Mouse (Mus musculus): ENCODE data around the gene Smarcd3. TPM values are rescaled to one million over a fixed set of nuclear protein-coding genes. Genes with fewer than 3 reads are reported as not detected.
A peak's percentile ranks its signal among the peaks of the same experiment; 100 is the strongest.

Smarcd3 gene
- polyA plus RNA-seq (2016; fragmentation: Nextera tagmentation; extraction: Ambion mirVana) = 68.5 and 72.6 TPM in 2 replicates

DNA sequence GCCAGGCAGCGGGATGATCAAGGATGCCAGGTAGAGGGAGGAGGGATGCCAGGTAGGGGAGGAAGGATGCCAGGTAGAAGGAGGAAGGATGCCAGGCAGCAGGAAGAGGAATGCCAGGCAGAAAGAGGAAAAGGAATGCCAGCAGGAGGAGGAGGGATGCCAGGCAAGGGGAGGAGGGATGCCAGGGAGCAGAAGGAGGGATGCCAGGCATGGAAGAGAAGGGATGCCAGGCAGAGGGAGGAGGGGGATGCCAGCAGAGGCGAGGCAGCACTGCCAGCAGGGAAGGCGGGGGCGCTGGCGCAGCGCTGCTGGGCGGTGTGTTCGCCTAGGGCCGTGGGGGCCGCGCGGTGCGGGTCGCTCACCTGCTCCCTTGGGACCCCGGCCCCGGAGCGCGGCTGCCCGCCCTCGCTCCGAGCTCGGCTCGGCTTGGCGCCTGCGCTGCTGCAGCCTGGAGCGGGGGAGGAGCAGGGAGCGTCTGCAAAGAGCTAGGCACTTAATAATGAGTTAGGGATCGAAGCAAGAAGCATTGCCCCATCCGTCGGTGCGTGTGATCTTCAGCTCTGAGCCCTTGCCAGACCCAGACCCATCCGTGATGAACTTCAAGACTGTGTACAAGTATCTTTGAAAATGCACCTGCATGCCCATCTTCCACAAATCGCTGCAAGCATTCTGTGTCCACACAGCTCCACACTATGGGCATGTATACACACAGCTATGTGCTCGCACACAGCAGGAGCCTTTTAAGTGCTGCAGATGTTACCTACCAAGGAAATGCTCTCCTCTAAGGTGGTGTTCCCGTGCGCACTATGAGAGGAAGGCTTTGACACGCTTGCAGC lies at the start of gene Smarcd3:
Gene Smarcd3 (minus strand): TSS at position 426 of the 836 bp plus-strand sequence.
- Histone ChIP-seq H3K9me3 (no peaks in the 10 kb centered on the region), H3K4me1 (replicated peaks) (peaks cover 26% of the 10 kb centered on the region), H3K9ac (replicated peaks) (peak within 1 kb of the TSS; percentile 75), H3K4me3 (replicated peaks) (peak within 1 kb of the TSS; percentile 57), H3K36me3 (no peaks in the 10 kb centered on the region), H3K27ac (no peak within 1 kb of the TSS), H3K27me3 (peaks cover 54% of the 10 kb centered on the region), H3K4me2 (peak within 1 kb of the TSS; percentile 93)
- peak; percentile 54; the same call in 1 of the 2 replicates for ATAC-seq (ENCODE audit: insufficient number of reproducible peaks, insufficient read depth, low FRiP score, low TSS enrichment, low read depth)
- 2% methylated on average over 36 of the region's 37 CpGs for WGBS

DNA sequence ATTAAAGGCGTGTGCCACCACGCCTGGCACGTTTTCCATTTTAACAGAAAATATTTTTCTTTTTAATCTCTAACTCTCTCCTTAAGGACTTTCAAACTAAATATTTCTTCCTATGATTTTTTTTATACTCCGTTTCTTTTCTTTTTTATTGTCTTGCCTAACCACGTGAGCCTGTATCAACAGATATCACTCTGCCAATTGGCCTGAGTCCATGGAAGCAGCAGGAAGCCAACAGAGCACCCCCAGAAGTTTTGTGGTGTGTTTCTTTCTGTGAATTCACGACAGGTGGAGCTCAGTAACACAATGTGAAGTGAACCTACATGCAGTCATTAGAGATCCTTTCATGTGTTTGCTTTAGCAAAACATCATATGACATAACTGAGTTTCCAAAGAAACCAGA lies 37.2 kb upstream of the Smarcd3 start:
- ATAC-seq (ENCODE audit: insufficient number of reproducible peaks, insufficient read depth, low FRiP score, low TSS enrichment, low read depth) = no peak
- Histone ChIP-seq H3K36me3 (no peaks in the 10 kb centered on the region), H3K4me3 (replicated peaks) (no peak overlapping the region), H3K27ac (no peak overlapping the region), H3K27me3 (no peaks in the 10 kb centered on the region), H3K4me1 (replicated peaks) (no peaks in the 10 kb centered on the region), H3K9me3 (peaks cover 6% of the 10 kb centered on the region; the same call in 1 of the 2 replicates), H3K4me2 (no peak overlapping the region), H3K9ac (replicated peaks) (no peak overlapping the region)
- 86% methylated on average over 6 of the region's 6 CpGs for WGBS

- H3K4me3 ChIP-seq (replicated peaks) = no peak overlapping the region
- H3K9ac ChIP-seq (replicated peaks) = no peak overlapping the region
- ATAC-seq (ENCODE audit: insufficient number of reproducible peaks, insufficient read depth, low FRiP score, low TSS enrichment, low read depth) = no peak
- 88% methylated on average over 2 of the region's 4 CpGs for WGBS
- no peaks in the 10 kb centered on the region for H3K27me3 ChIP-seq
- no peak overlapping the region for H3K4me2 ChIP-seq
- H3K9me3 ChIP-seq = 0 out of 2 replicates have a peak, but pooled peaks cover 1% of the 10 kb centered on the region
- H3K4me1 ChIP-seq (replicated peaks) = no peaks in the 10 kb centered on the region
- no peak overlapping the region for H3K27ac ChIP-seq
- H3K36me3 ChIP-seq = no peaks in the 10 kb centered on the region
These were observed 35.7 kb upstream of the Smarcd3 start for GRCm38 (mm10) chr5:24659708-24660423.

GRCm38 (mm10) chr5:24657113-24657512 lies 32.9 kb upstream of the Smarcd3 start:
- no peaks in the 10 kb centered on the region for H3K36me3 ChIP-seq
- no peak overlapping the region for H3K4me3 ChIP-seq (replicated peaks)
- H3K27me3 ChIP-seq = peaks cover 4% of the 10 kb centered on the region; the same call in 1 of the 2 replicates
- H3K9me3 ChIP-seq = no peaks in the 10 kb centered on the region
- no peak overlapping the region for H3K27ac ChIP-seq
- H3K9ac ChIP-seq (replicated peaks) = no peak overlapping the region
- H3K4me2 ChIP-seq = no peak overlapping the region
- 79% methylated on average over 2 of the region's 2 CpGs for WGBS
- no peaks in the 10 kb centered on the region for H3K4me1 ChIP-seq (replicated peaks)
- no peak for ATAC-seq (ENCODE audit: insufficient number of reproducible peaks, insufficient read depth, low FRiP score, low TSS enrichment, low read depth)

GRCm38 (mm10) chr5:24654491-24654890 lies 30.3 kb upstream of the Smarcd3 start:
- Histone ChIP-seq H3K27ac (no peak overlapping the region), H3K27me3 (peaks cover 4% of the 10 kb centered on the region; the same call in 1 of the 2 replicates), H3K9ac (replicated peaks) (no peak overlapping the region), H3K4me1 (replicated peaks) (no peaks in the 10 kb centered on the region), H3K4me2 (no peak overlapping the region), H3K4me3 (replicated peaks) (no peak overlapping the region), H3K36me3 (no peaks in the 10 kb centered on the region), H3K9me3 (no peaks in the 10 kb centered on the region)
- WGBS = 84% methylated on average over 6 of the region's 6 CpGs
- no peak for ATAC-seq (ENCODE audit: insufficient number of reproducible peaks, insufficient read depth, low FRiP score, low TSS enrichment, low read depth)

DNA sequence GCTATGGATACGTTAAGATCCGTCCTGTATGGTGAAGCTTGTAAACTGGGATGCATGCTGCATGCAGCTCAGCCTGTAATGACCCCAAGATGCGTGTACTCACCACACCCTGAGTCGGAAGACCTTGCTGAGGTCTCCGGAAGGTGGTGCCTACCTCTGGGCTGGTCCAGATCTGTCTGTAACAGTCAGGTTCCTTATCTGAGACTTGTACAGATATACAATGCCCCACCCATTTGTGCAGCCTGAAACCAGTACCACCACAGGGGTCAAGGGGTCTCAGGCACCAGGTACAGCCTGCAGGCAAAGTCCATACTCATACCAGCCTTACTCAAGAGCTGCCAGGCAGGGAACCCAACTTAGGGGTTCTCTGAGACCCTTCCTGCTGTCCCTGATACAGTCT lies 28.6 kb upstream of the Smarcd3 start:
- no peaks in the 10 kb centered on the region for H3K36me3 ChIP-seq
- ATAC-seq (ENCODE audit: insufficient number of reproducible peaks, insufficient read depth, low FRiP score, low TSS enrichment, low read depth) = no peak
- no peaks in the 10 kb centered on the region for H3K9me3 ChIP-seq
- no peaks in the 10 kb centered on the region for H3K4me1 ChIP-seq (replicated peaks)
- H3K4me3 ChIP-seq (replicated peaks) = no peak overlapping the region
- no peak overlapping the region for H3K27ac ChIP-seq
- 85% methylated on average over 5 of the region's 5 CpGs for WGBS
- H3K4me2 ChIP-seq = no peak overlapping the region
- H3K9ac ChIP-seq (replicated peaks) = no peak overlapping the region
- peaks cover 4% of the 10 kb centered on the region; the same call in 1 of the 2 replicates for H3K27me3 ChIP-seq

GRCm38 (mm10) chr5:24651768-24652752 lies 27.8 kb upstream of the Smarcd3 start:
- ATAC-seq (ENCODE audit: insufficient number of reproducible peaks, insufficient read depth, low FRiP score, low TSS enrichment, low read depth) = peak; percentile 59; the same call in 1 of the 2 replicates
- H3K4me3 ChIP-seq (replicated peaks) = no peak overlapping the region
- no peak overlapping the region for H3K9ac ChIP-seq (replicated peaks)
- no peak overlapping the region for H3K27ac ChIP-seq
- H3K4me2 ChIP-seq = no peak overlapping the region
- H3K9me3 ChIP-seq = no peaks in the 10 kb centered on the region
- H3K27me3 ChIP-seq = peaks cover 4% of the 10 kb centered on the region; the same call in 1 of the 2 replicates
- no peaks in the 10 kb centered on the region for H3K36me3 ChIP-seq
- no peaks in the 10 kb centered on the region for H3K4me1 ChIP-seq (replicated peaks)
- WGBS = 34% methylated on average over 25 of the region's 25 CpGs

DNA sequence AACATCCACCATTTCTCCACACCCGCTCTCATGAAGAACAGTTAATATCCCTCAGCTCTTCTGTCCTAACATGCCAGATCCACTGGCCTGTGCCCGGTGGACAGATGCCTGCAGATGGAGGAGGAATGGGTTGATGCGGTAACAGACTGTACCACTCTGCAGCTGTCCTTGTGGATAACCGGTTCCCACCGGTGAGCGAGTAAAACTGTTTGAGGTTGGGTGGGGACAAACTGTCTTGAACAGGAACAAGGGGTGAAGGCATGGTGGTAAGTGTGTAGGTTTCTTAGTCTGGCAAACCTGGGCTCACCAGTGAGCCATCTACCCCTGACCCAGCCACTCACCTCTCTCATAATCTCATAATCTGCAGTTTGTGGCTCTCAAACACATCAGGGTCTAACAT lies 27.1 kb upstream of the Smarcd3 start:
- H3K9ac ChIP-seq (replicated peaks) = no peak overlapping the region
- H3K36me3 ChIP-seq = no peaks in the 10 kb centered on the region
- H3K9me3 ChIP-seq = no peaks in the 10 kb centered on the region
- no peak overlapping the region for H3K27ac ChIP-seq
- H3K4me2 ChIP-seq = no peak overlapping the region
- H3K27me3 ChIP-seq = peaks cover 4% of the 10 kb centered on the region; the same call in 1 of the 2 replicates
- no peaks in the 10 kb centered on the region for H3K4me1 ChIP-seq (replicated peaks)
- no peak overlapping the region for H3K4me3 ChIP-seq (replicated peaks)
- no peak for ATAC-seq (ENCODE audit: insufficient number of reproducible peaks, insufficient read depth, low FRiP score, low TSS enrichment, low read depth)
- 81% methylated on average over 6 of the region's 6 CpGs for WGBS

DNA sequence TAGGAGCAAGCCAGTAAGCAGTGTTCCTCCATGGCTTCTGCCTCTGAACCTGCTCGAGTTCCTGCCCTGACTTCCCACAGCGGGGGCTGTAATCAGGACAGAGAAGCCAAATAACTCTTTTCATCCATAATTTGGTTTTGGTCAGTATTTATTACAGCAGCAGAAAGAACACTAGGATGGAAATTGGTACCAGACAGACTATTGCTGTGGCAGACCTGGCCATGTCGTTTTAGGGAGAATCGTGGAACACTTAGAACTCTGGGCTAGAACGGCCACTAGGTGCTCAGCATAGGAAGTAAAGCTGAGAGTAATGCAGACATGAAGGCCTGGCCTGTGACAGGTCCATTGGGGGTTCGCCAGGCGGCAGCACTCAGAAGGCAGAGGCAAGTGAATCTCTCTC lies 25.5 kb upstream of the Smarcd3 start:
- no peaks in the 10 kb centered on the region for H3K9me3 ChIP-seq
- H3K4me2 ChIP-seq = no peak overlapping the region
- H3K4me3 ChIP-seq (replicated peaks) = no peak overlapping the region
- peaks cover 4% of the 10 kb centered on the region; the same call in 1 of the 2 replicates for H3K27me3 ChIP-seq
- H3K9ac ChIP-seq (replicated peaks) = no peak overlapping the region
- H3K27ac ChIP-seq = no peak overlapping the region
- no peak for ATAC-seq (ENCODE audit: insufficient number of reproducible peaks, insufficient read depth, low FRiP score, low TSS enrichment, low read depth)
- 67% methylated on average over 7 of the region's 7 CpGs for WGBS
- H3K36me3 ChIP-seq = no peaks in the 10 kb centered on the region
- H3K4me1 ChIP-seq (replicated peaks) = no peaks in the 10 kb centered on the region

- Histone ChIP-seq H3K9me3 (no peaks in the 10 kb centered on the region), H3K4me2 (no peak overlapping the region), H3K27me3 (peaks cover 4% of the 10 kb centered on the region; the same call in 1 of the 2 replicates), H3K9ac (replicated peaks) (no peak overlapping the region), H3K4me1 (replicated peaks) (no peaks in the 10 kb centered on the region), H3K36me3 (no peaks in the 10 kb centered on the region), H3K27ac (no peak overlapping the region), H3K4me3 (replicated peaks) (no peak overlapping the region)
- no peak for ATAC-seq (ENCODE audit: insufficient number of reproducible peaks, insufficient read depth, low FRiP score, low TSS enrichment, low read depth)
- 78% methylated on average over 4 of the region's 4 CpGs for WGBS
These were observed 25.0 kb upstream of the Smarcd3 start for GRCm38 (mm10) chr5:24649231-24649630.

All from limb, embryonic 12.5 days (tissue).